Mouse (Mus musculus) lung, adult 2 months (tissue): ENCODE results near the gene Ube2h. TPM values are rescaled to one million over a fixed set of nuclear protein-coding genes. Genes with fewer than 3 reads are reported as not detected.

ENCODE experiments used
- DNase-seq: peaks from one replicate; pipeline ENCODE4 v3.0.0; 2022
- H3K4me1 ChIP-seq: fragments of 200-500 bp; 2 replicates; pipeline ENCODE4 v1.6.1; 2011; ENCODE audit warnings: low read length; ENCODE audit not compliant: control insufficient read depth, insufficient read depth
- H3K4me3 ChIP-seq: fragments of 200-500 bp; replicated peaks from 2 replicates; pipeline ENCODE3; 2011; ENCODE audit warnings: low read depth, mild to moderate bottlenecking, control low read depth, low read length; ENCODE audit errors: extremely low read depth
- CTCF ChIP-seq: fragments of 200-500 bp; IDR thresholded peaks from 2 replicates; pipeline ENCODE4 v1.5.1; 2011; ENCODE audit warnings: mild to moderate bottlenecking, low read length, control low read depth; ENCODE audit not compliant: insufficient read depth
- POLR2A ChIP-seq: fragments of 200-500 bp; IDR thresholded peaks from 2 replicates; pipeline ENCODE4 v1.6.1; 2011; ENCODE audit warnings: low read depth, mild to moderate bottlenecking, control low read depth, low read length, borderline replicate concordance; ENCODE audit errors: extremely low read depth
- WGBS: fragments of 180-500 bp; shearing (Covaris S2); methylation state at CpG from one replicate; pipeline ENCODE4 v1.1.7; 2018; 5-methylcytosine and 5-hydroxymethylcytosine counted together
- polyA plus RNA-seq: library from polyadenylated mRNA; depleted of rRNA; stranded (reverse); fragments of >200 nt; gene quantifications from 2 replicates; pipeline ENCODE4 v1.2.3, GENCODE M21; 2012

Ube2h gene
- polyA plus RNA-seq, 1 experiment: 59.9 TPM

DNA sequence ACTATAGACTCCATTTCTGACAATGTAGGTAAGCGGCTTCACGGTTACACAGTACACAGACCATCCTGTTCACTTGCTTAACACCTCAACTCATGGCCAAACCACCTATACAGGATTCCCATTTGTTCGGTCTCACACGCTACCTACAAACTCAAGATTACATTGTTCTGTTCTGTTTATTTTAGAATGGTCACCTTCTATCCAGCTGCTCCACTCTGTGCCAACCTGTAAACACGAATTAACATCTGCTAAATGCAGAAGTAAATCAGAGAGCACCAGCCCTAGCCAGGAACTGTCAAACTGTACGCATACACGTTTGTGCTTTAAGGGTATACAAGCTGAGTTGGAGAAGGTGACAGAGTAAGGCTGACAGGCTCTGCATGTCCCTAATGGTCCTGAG, 27.5 kb downstream of the Ube2h start:
- no peak for DNase-seq
- 51% methylated on average over 7 of the region's 7 CpGs for WGBS
- no peak for TF ChIP-seq POLR2A
- Histone ChIP-seq H3K4me3 (no peak overlapping the region), H3K4me1 (peaks cover 6% of the 10 kb centered on the region)

DNA sequence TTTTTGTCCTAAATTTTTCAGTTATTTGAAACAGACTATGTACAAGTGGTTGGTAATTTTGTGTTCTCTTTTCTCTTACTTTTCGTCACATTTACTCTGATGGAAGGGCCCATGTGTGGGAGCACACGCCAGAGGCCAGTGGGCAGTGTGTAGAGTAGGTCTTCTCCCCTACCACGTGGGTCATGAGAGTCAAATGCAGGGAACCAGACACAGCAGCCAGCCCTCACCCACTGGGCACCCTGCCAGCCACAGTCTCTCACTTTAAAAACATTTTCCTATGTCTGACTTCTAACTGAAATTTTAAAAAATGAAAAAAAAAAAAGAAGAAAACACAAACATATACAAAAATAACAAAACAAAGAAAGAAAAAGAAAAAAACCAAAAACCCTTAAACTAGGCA, 28.0 kb downstream of the Ube2h start:
- TF ChIP-seq CTCF (no peak), POLR2A (no peak)
- peaks cover 5% of the 10 kb centered on the region for H3K4me1 ChIP-seq
- WGBS: 56% methylated on average over 3 of the region's 3 CpGs
- DNase-seq: no peak
- H3K4me3 ChIP-seq: no peak overlapping the region

DNA sequence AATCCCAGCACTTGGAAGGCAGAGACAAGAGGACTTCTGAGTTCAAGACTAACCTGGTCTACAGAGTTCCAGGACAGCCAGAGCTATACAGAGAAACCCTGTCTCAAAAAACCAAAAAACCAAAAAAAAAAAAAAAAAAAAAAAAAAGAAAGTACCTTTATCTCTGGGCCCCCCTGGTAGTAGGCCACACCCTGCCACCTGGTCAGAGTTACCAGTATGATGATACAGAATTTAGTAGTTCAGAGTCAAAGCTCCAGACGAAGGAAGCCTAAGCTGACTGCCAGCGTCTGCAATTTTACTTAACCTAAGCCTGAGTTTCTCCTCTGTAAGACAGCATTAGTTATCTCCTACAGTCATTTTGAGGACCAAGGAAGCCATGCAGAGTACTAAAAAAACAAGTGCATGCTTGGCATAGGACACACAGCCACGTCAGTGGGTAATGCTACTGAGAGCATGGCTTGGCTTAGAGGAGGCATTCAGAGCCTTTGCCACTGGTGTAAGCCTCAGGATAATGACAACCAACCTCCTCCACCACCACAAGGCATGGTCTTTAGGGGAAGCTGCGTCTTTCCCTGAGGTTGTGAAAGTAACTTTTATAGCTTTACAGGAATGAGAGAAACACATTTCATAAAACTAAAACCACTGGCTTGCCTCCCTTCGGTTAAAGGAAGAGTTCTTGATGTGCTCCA, 29.0 kb downstream of the Ube2h start:
- 65% methylated on average over 5 of the region's 5 CpGs for WGBS
- no peak for DNase-seq
- Histone ChIP-seq H3K4me1 (peaks cover 5% of the 10 kb centered on the region), H3K4me3 (no peak overlapping the region)
- TF ChIP-seq POLR2A: no peak
- TF ChIP-seq CTCF: no peak

DNA sequence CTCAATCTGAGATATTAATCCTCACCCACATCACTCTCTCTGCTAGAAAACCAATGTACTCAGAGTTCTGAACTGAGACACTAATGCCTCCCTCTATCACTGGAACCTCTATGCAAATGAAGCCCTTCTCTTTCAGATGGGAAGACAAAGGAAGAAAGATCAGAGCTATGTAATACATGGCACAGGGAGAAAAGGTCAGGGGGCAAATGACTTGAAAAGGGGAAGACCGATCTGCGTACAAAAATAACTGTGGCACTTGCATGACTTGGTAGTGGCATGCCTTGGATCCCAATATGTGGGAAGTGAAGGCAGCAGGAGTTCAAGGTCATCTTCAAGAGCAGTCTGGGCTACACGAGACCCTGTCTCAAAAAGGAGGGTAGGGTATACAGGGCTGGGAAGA, 31.4 kb downstream of the Ube2h start:
- no peak overlapping the region for H3K4me3 ChIP-seq
- TF ChIP-seq POLR2A (no peak), CTCF (no peak)
- WGBS: 48% methylated on average over 3 of the region's 3 CpGs
- H3K4me1 ChIP-seq: peaks cover 5% of the 10 kb centered on the region
- DNase-seq: no peak

DNA sequence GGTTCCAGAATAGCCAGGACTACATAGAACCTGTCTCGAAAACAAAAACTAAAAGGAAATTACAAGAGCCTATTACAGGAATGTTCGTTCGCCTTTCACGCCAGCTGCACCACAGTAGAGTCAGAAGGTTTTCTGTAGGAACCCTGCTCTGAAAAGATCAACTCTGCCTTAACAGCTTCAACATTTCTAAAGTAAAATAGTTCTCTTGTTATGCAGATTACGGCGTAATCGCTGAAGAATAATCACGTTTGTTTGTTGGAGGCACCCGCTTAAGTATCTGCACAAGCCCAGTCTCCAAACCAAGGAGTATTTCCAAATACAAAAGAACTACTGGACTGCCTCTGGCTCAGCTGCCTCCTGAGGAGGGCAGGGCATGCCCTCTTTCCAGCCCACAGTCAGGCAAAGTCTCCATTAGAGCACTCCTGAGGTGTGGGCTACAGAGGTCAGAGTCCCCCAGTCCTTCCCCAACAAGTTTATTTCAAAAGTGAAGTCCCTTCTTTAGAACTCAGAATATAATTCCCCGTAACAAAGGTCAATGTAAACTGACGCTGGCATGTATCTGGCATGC, 31.9 kb downstream of the Ube2h start:
- WGBS: 90% methylated on average over 11 of the region's 11 CpGs

DNA sequence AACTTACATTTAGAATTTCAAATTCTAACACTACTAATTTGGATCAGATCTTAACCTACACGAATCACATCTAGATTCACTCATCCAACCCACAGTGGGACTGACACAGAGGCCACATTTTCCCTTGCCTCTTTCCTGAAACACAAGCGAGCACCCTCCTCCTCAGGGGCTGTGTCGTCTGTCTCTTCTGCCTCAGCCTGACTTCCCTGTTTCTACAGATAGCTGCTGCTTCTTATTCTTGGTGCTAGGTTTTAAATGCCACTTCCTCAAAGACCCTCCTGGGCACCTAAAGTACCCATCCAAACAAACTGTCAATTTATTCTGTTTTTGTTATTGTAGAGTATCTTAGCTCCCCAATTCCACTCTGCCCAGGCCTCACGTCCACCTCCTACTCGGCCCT, 34.5 kb downstream of the Ube2h start:
- 67% methylated on average over 5 of the region's 5 CpGs for WGBS
- TF ChIP-seq POLR2A (no peak), CTCF (no peak)
- no peak for DNase-seq
- H3K4me3 ChIP-seq: no peak overlapping the region
- peaks cover 3% of the 10 kb centered on the region; the same call in 1 of the 2 replicates for H3K4me1 ChIP-seq

More for the DNA sequence above, 31.9 kb downstream of the Ube2h start:
- TF ChIP-seq POLR2A (no peak), CTCF (no peak)
- H3K4me1 ChIP-seq: peaks cover 5% of the 10 kb centered on the region
- no peak for DNase-seq
- no peak overlapping the region for H3K4me3 ChIP-seq

DNA sequence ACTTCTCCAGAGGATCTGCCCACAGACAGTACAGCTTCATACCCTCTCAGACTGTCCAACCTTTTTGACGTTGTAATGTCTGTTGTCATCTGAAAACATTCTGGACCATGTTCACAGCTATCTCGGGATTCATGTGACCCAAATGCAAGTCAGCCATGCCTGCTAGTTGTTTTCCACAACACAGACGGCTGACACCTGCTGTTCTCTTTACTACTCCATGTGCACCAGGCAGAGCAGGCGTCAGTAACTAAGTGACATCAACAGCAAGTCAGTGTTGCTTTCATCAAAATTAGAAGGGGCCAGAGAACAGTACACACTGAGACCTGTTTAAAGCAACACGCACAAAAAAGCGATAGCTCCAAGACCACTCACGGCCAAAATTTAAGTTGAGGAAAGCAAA, 36.9 kb downstream of the Ube2h start:
- Histone ChIP-seq H3K4me3 (no peak overlapping the region), H3K4me1 (peaks cover 5% of the 10 kb centered on the region)
- no peak for DNase-seq
- WGBS: 85% methylated on average over 7 of the region's 7 CpGs
- no peak for TF ChIP-seq CTCF
- TF ChIP-seq POLR2A: no peak

DNA sequence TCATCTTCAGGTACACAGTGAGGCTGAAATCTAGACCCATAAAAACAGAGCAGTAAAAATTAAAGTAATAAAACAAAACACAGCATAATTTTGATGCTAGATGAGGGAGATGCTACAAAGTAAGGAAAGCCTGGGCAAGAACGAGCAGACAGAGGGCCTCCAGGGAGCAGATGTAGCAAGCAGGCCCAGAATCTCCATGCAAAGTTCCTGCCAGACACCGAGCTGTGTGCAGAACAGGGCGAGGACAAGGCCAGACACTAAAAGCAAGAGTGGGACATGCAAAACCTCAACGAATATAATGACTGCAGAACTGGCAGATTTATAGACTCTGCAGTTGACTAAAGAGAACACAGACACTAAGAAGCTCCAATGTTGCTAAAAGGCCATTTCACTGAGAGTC, 38.9 kb downstream of the Ube2h start:
- TF ChIP-seq CTCF (no peak), POLR2A (no peak)
- DNase-seq: no peak
- WGBS: 83% methylated on average over 4 of the region's 4 CpGs
- Histone ChIP-seq H3K4me3 (no peak overlapping the region), H3K4me1 (peaks cover 8% of the 10 kb centered on the region)

DNA sequence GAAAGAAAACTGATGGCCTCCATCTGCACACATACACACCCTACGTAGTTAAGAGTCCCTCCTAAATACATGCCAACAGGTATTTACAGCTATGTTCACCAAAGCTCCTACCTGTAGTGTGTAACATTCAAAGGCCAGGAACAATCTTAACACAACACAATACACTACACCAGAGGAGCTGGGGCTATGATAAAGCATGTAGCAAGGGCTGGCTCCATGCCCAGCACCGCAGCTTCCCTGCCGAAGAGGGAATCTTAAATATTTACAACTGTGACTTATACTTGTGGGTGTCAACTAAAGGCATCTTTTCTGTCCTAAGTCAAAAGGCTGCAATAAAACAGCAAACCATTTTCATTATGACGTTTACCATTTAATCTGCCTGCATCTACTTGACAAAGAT, 41.3 kb downstream of the Ube2h start:
- WGBS: 42% methylated on average over 4 of the region's 4 CpGs
- H3K4me1 ChIP-seq: peaks cover 8% of the 10 kb centered on the region
- DNase-seq: no peak
- H3K4me3 ChIP-seq: no peak overlapping the region
- TF ChIP-seq CTCF: no peak
- TF ChIP-seq POLR2A: no peak

DNA sequence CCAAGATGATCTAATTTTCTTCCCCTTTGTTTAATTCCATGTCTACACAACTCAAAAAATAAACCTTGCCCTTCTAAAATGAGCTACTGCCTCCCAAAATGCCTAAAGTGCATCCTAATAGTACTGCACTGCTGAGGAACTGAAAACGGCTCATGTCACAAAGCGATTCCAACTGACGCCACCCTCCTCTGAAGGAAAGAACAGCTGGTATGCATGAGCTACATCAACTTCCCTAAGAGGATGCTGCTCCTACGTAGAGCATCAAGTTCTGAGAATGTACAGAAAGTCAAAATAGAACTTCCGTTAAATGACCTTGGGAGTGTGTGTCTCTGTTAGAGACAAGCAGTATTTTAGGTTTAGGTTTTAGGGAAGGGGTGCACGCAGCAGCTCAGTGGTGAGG, 45.1 kb downstream of the Ube2h start:
- H3K4me1 ChIP-seq: peaks cover 8% of the 10 kb centered on the region
- no peak for DNase-seq
- WGBS: 82% methylated on average over 6 of the region's 6 CpGs
- H3K4me3 ChIP-seq: no peak overlapping the region
- TF ChIP-seq CTCF (no peak), POLR2A (no peak)
